Mouse (Mus musculus) CH12.LX (cell line): ENCODE measurements around the gene Olfr93. TPM values are rescaled to one million over a fixed set of nuclear protein-coding genes. Genes with fewer than 3 reads are reported as not detected.

Experiments
- DNase-seq: peaks from one replicate; pipeline ENCODE4 v3.0.0-alpha.2; 2013; ENCODE audit errors: extremely low read depth
- H3K27ac ChIP-seq: 2 replicates; pipeline ENCODE4 v1.5.1; 2012; ENCODE audit warnings: low read depth, mild to moderate bottlenecking, control low read depth, moderate library complexity; ENCODE audit not compliant: insufficient read depth
- H3K27me3 ChIP-seq: replicated peaks from 2 replicates; pipeline ENCODE3; 2012; ENCODE audit warnings: inconsistent platforms
- H3K36me3 ChIP-seq, 2 experiments: replicated peaks in 1 of 2; 2 replicates each; pipeline versions ENCODE3 to v1.6.1; 2012; ENCODE audit warnings: inconsistent platforms in 1 of 2, low read length in 1 of 2, mild to moderate bottlenecking in 1 of 2, mixed read lengths in 1 of 2, moderate library complexity in 1 of 2; ENCODE audit not compliant: control insufficient read depth in 1 of 2, insufficient read depth in 1 of 2
- H3K4me1 ChIP-seq, 2 experiments: 2 replicates each; pipeline ENCODE4 v1.6.1; 2012; ENCODE audit warnings: inconsistent platforms in 1 of 2, moderate library complexity in 1 of 2; ENCODE audit not compliant: insufficient read depth in 2 of 2, control insufficient read depth in 1 of 2
- H3K4me2 ChIP-seq: 2 replicates; pipeline ENCODE4 v1.6.1; 2012; ENCODE audit warnings: low read depth, mild to moderate bottlenecking, control low read depth; ENCODE audit not compliant: poor library complexity, insufficient read depth, severe bottlenecking
- H3K4me3 ChIP-seq, 3 experiments: fragments of 150-350 bp in 1 of 3; sonication (generic) in 1 of 3; replicated peaks in 1 of 3; 2 replicates each; pipeline versions ENCODE3 to v1.5.1; 2011 to 2012; ENCODE audit warnings: low read depth in 2 of 3, low read length in 2 of 3, mild to moderate bottlenecking in 2 of 3, moderate library complexity in 2 of 3, control low read depth in 1 of 3, improper control_type of control experiment in 1 of 3, inconsistent platforms in 1 of 3, mixed read lengths in 1 of 3; ENCODE audit not compliant: poor library complexity in 1 of 3
- H3K79me2 ChIP-seq: replicated peaks from 2 replicates; pipeline ENCODE4 v1.6.1; 2012; ENCODE audit warnings: mild to moderate bottlenecking, moderate library complexity; ENCODE audit not compliant: control insufficient read depth, poor library complexity, insufficient read depth, severe bottlenecking; ENCODE audit errors: extremely low read depth
- H3K9ac ChIP-seq: 2 replicates; pipeline ENCODE4 v1.6.1; 2012; ENCODE audit warnings: low read depth, mild to moderate bottlenecking, control low read depth, moderate library complexity; ENCODE audit not compliant: insufficient read depth
- H3K9me3 ChIP-seq: replicated peaks from 2 replicates; pipeline ENCODE3; 2012; ENCODE audit warnings: low read length, inconsistent platforms, mixed read lengths
- BHLHE40 ChIP-seq: IDR thresholded peaks from 2 replicates; pipeline ENCODE4 v1.6.1; 2011; ENCODE audit warnings: mild to moderate bottlenecking, low read depth, low read length, improper control_type of control experiment
- CHD1 ChIP-seq: IDR thresholded peaks from 2 replicates; pipeline ENCODE4 v1.6.1; 2012; ENCODE audit warnings: low read depth, low read length, improper control_type of control experiment, inconsistent platforms
- CTCF ChIP-seq, 2 experiments: IDR thresholded peaks in 1 of 2; conservative IDR thresholded peaks in 1 of 2; 2 replicates each; pipeline ENCODE4 v1.5.1; 2011 to 2012; ENCODE audit warnings: low read depth in 2 of 2, low read length in 2 of 2, improper control_type of control experiment in 1 of 2, inconsistent platforms in 1 of 2, mild to moderate bottlenecking in 1 of 2, moderate library complexity in 1 of 2
- EP300 ChIP-seq: IDR thresholded peaks from 2 replicates; pipeline ENCODE4 v1.6.1; 2011; ENCODE audit warnings: low read length, improper control_type of control experiment
- ETS1 ChIP-seq: conservative IDR thresholded peaks from 2 replicates; pipeline ENCODE4 v1.6.1; 2012; ENCODE audit warnings: low read depth, mild to moderate bottlenecking, inconsistent platforms, low read length, improper control_type of control experiment, moderate library complexity
- HCFC1 ChIP-seq: IDR thresholded peaks from 2 replicates; pipeline ENCODE4 v1.6.1; 2012; ENCODE audit warnings: low read depth, mild to moderate bottlenecking, inconsistent platforms, low read length, improper control_type of control experiment
- IRF4 ChIP-seq: IDR thresholded peaks from 2 replicates; pipeline ENCODE4 v1.6.1; 2014; ENCODE audit warnings: low read depth, mild to moderate bottlenecking, inconsistent platforms, low read length, improper control_type of control experiment
- KAT2A ChIP-seq: IDR thresholded peaks from 2 replicates; pipeline ENCODE4 v1.6.1; 2012; ENCODE audit warnings: low read length, improper control_type of control experiment, inconsistent platforms; ENCODE audit not compliant: insufficient replicate concordance
- MAFK ChIP-seq: IDR thresholded peaks from 2 replicates; pipeline ENCODE4 v1.6.1; 2011; ENCODE audit warnings: low read length, improper control_type of control experiment; ENCODE audit not compliant: insufficient replicate concordance
- MAX ChIP-seq: IDR thresholded peaks from 2 replicates; pipeline ENCODE4 v1.6.1; 2011; ENCODE audit warnings: low read length, improper control_type of control experiment
- MAZ ChIP-seq: IDR thresholded peaks from 2 replicates; pipeline ENCODE4 v1.6.1; 2012; ENCODE audit warnings: low read depth, mild to moderate bottlenecking, inconsistent platforms, low read length, improper control_type of control experiment, moderate library complexity
- MEF2A ChIP-seq: IDR thresholded peaks from 2 replicates; pipeline ENCODE4 v1.6.1; 2014; ENCODE audit warnings: low read depth, mild to moderate bottlenecking, inconsistent platforms, low read length, improper control_type of control experiment, borderline replicate concordance
- NELFE ChIP-seq: IDR thresholded peaks from 2 replicates; pipeline ENCODE4 v1.6.1; 2011; ENCODE audit warnings: low read depth, low read length, improper control_type of control experiment
- NRF1 ChIP-seq: IDR thresholded peaks from 2 replicates; pipeline ENCODE4 v1.6.1; 2014; ENCODE audit warnings: low read depth, mild to moderate bottlenecking, inconsistent platforms, low read length, improper control_type of control experiment, moderate library complexity
- PAX5 ChIP-seq: IDR thresholded peaks from 2 replicates; pipeline ENCODE4 v1.6.1; 2012; ENCODE audit warnings: low read length, inconsistent platforms, mixed read lengths
- POLR2A ChIP-seq: IDR thresholded peaks from 2 replicates; pipeline ENCODE4 v1.6.1; 2011; ENCODE audit warnings: low read depth, mild to moderate bottlenecking, improper control_type of control experiment, low read length
- RAD21 ChIP-seq: IDR thresholded peaks from 2 replicates; pipeline ENCODE4 v1.6.1; 2011; ENCODE audit warnings: low read depth, mild to moderate bottlenecking, low read length, improper control_type of control experiment, moderate library complexity
- SMC3 ChIP-seq: IDR thresholded peaks from 2 replicates; pipeline ENCODE4 v1.6.1; 2011; ENCODE audit warnings: low read depth, low read length, improper control_type of control experiment
- TBP ChIP-seq: conservative IDR thresholded peaks from 2 replicates; pipeline ENCODE4 v1.6.1; 2011; ENCODE audit warnings: low read depth, low read length, improper control_type of control experiment
- TCF12 ChIP-seq: IDR thresholded peaks from 2 replicates; pipeline ENCODE4 v1.6.1; 2014; ENCODE audit warnings: low read depth, mild to moderate bottlenecking, inconsistent platforms, low read length, improper control_type of control experiment
- UBTF ChIP-seq: IDR thresholded peaks from 2 replicates; pipeline ENCODE4 v1.6.1; 2012; ENCODE audit warnings: low read depth, mild to moderate bottlenecking, inconsistent platforms, low read length, improper control_type of control experiment, moderate library complexity
- USF1 ChIP-seq: IDR thresholded peaks from 2 replicates; pipeline ENCODE4 v1.6.1; 2014; ENCODE audit warnings: low read depth, mild to moderate bottlenecking, inconsistent platforms, low read length, improper control_type of control experiment
- ZC3H11A ChIP-seq: IDR thresholded peaks from 2 replicates; pipeline ENCODE4 v1.6.1; 2012; ENCODE audit warnings: low read depth, mild to moderate bottlenecking, inconsistent platforms, low read length, improper control_type of control experiment
- ZNF384 ChIP-seq: IDR thresholded peaks from 2 replicates; pipeline ENCODE4 v1.6.1; 2012; ENCODE audit warnings: low read depth, low read length, improper control_type of control experiment, inconsistent platforms
- dilution Hi-C: fragments of 300-500 bp; cut with MboI; formaldehyde crosslinking; loops from 2 replicates; pipeline ENCODE4 v1.14.3; 2020; ENCODE audit warnings: low sequenced_read_pairs; ENCODE audit not compliant: extremely low pct_unique_long_range_greater_than_20kb, extremely low pct_ligation_motif_present
- in situ Hi-C: fragments of 300-500 bp; cut with MboI; formaldehyde crosslinking; loops from 3 replicates; pipeline ENCODE4 v1.14.3; 2019; ENCODE audit warnings: low sequenced_read_pairs, low pct_ligation_motif_present, low pct_unique_long_range_greater_than_20kb, mixed read lengths
- polyA plus RNA-seq: library from polyadenylated mRNA; unstranded; fragments of >175 nt; gene quantifications from 2 replicates; pipeline ENCODE4 v1.2.1, GENCODE M21; 2012; ENCODE audit warnings: low read depth; ENCODE audit not compliant: insufficient read length
- total RNA-seq, 2 experiments: library from RNA; depleted of rRNA; stranded (reverse); fragments of 300-350 nt in 1 of 2; fragments of >200 nt in 1 of 2; gene quantifications; 2 replicates each; pipeline ENCODE4 v1.2.3; 2012 to 2014

The Olfr93 gene
- total RNA-seq (2012; rRNA removed) (not detected in 2 replicates), total RNA-seq (2014; rRNA removed) (not detected in 2 replicates), polyA plus RNA-seq (not detected in 2 replicates)

DNA sequence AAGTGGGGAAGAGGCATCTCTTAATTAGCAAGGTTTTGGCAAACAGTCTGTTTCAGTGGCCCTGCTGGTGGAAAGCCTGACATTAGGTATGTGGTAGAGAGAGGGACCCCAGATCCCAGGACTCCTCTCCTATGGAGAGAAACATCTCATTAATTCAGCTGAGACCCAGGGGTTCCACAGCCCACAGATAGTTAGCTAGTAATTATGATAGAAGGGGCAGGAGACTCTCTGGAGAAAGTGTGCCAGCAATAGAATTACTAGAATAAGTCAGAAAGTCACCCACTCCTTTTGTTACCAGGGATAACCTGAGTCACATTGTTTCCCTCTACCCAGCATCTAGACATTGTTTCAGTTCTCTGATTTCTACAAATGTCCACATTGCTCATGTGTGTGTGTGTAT, at the start of gene Olfr93:
Gene Olfr93, minus strand, starts transcription at position 101 of the 400 bp plus-strand sequence.
- no peak within 1 kb of the TSS for H3K4me3 ChIP-seq
- H3K27ac ChIP-seq: no peak within 1 kb of the TSS
- in situ Hi-C loops (no loop called here), dilution Hi-C loops (no loop called here)
- no peaks in the 10 kb centered on the region for H3K36me3 ChIP-seq
- no peaks in the 10 kb centered on the region for H3K79me2 ChIP-seq
- H3K4me2 ChIP-seq: no peak within 1 kb of the TSS
- DNase-seq: no peak
- peaks cover 2% of the 10 kb centered on the region for H3K27me3 ChIP-seq
- H3K9ac ChIP-seq: no peak within 1 kb of the TSS
- TF ChIP-seq BHLHE40 (no peak), RAD21 (no peak), ETS1 (no peak), MEF2A (no peak), MAZ (no peak), CHD1 (no peak), MAX (no peak)
- H3K9me3 ChIP-seq: no peaks in the 10 kb centered on the region
- H3K4me1 ChIP-seq: no peaks in the 10 kb centered on the region

DNA sequence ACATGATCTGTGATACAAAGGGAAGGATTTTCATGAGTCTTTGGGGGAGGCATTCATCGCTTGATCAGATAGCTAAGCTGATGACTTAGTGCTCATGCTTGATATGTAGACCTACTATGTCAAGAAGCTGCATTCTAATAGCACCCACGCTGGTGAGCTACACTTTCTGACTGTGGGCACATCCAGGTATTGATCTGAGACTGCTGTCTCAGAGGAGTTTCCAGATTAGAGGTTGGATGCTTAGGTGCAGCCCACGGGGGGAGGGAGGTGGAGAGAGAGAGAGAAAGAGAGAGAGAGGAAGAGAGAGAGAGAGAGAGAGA, 42.6 kb upstream of the Olfr93 start:
- no peak overlapping the region for H3K27ac ChIP-seq
- H3K4me1 ChIP-seq: no peaks in the 10 kb centered on the region
- H3K27me3 ChIP-seq: peaks cover 15% of the 10 kb centered on the region
- H3K79me2 ChIP-seq: no peaks in the 10 kb centered on the region
- no peaks in the 10 kb centered on the region for H3K36me3 ChIP-seq
- TF ChIP-seq MAFK (no peak), MAX (no peak), CTCF (conservative IDR thresholded peaks at IDR 0.05 in 1 of 2, IDR thresholded peaks at IDR 0.05 in 1 of 2; ENCODE audit: low read depth in 2 of 2, low read length in 2 of 2) (peak in 1 of 2 experiments; percentile 12; a peak in 1 of 4 replicates), HCFC1 (no peak)
- no peak overlapping the region for H3K4me3 ChIP-seq
- DNase-seq: no peak
- no peak overlapping the region for H3K9ac ChIP-seq
- in situ Hi-C loops: loop anchor here (5.0 to 10.0 kb wide), 2 partner anchors 127 to 289 kb away; no protein-coding TSS in a partner anchor
- no peak overlapping the region for H3K4me2 ChIP-seq
- dilution Hi-C loops: no loop called here
- H3K9me3 ChIP-seq: no peaks in the 10 kb centered on the region

DNA sequence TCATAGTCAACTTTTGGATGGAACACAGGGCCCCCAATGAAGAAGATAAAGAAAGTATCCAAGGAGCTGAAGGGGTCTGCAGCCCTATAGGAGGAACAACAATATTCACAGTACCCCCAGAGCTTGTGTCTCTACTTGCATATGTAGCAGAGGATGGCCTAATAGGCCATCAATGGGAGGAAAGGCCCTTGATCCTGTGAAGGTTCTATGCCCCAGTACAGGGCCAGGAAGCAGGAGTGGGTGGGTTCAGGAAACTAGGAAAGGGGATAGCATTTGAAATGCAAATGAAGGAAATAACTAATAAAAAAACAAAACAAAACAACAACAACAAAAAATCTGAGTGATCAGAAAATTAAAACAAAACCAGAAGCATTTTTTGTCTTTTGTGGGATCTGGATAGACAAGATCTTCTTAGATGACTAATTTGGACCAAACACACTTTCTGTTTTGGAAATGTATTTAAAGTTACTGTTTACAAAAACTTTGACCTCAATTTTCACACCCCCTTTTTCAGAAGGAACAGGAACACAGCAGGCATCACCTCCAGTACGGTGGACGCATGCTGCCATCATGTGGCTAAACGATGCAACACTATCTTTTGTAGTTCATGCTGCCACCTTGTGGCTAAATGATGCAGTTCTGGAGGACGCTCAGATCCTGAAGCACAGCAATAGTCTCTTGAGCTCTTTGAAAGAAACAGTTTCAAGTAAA, 42.1 kb upstream of the Olfr93 start:
- Histone ChIP-seq H3K4me2 (no peak overlapping the region), H3K27ac (no peak overlapping the region), H3K36me3 (no peaks in the 10 kb centered on the region), H3K79me2 (no peaks in the 10 kb centered on the region), H3K27me3 (peaks cover 10% of the 10 kb centered on the region), H3K9ac (no peak overlapping the region), H3K4me3 (no peak overlapping the region), H3K4me1 (no peaks in the 10 kb centered on the region), H3K9me3 (no peaks in the 10 kb centered on the region)
- DNase-seq: peak; percentile 83
- in situ Hi-C loops: loop anchor here (5.0 to 10.0 kb wide), 2 partner anchors 126 to 289 kb away; no protein-coding TSS in a partner anchor
- dilution Hi-C loops: no loop called here
- no peak for TF ChIP-seq MAZ
- 0 out of 2 replicates have a peak, but pooled peaks have one; percentile 37 for TF ChIP-seq NRF1
- peak; percentile 94 to 100 for TF ChIP-seq CTCF (conservative IDR thresholded peaks at IDR 0.05 in 1 of 2, IDR thresholded peaks at IDR 0.05 in 1 of 2; ENCODE audit: low read depth in 2 of 2, low read length in 2 of 2)
- no peak for TF ChIP-seq PAX5
- no peak for TF ChIP-seq UBTF
- TF ChIP-seq USF1: no peak
- peak; percentile 99 for TF ChIP-seq SMC3
- peak; percentile 99 for TF ChIP-seq RAD21
- no peak for TF ChIP-seq ETS1
- no peak; the same call in 1 of the 2 replicates for TF ChIP-seq ZNF384
- TF ChIP-seq MEF2A: peak; percentile 28; the same call in 1 of the 2 replicates
- no peak for TF ChIP-seq KAT2A
- no peak for TF ChIP-seq TBP
- peak; percentile 87 for TF ChIP-seq ZC3H11A
- TF ChIP-seq POLR2A: no peak
- no peak for TF ChIP-seq TCF12
- TF ChIP-seq EP300: no peak
- no peak for TF ChIP-seq BHLHE40
- TF ChIP-seq NELFE: peak; percentile 91; the same call in 1 of the 2 replicates
- TF ChIP-seq IRF4: no peak; the same call in 1 of the 2 replicates
